Mouse (Mus musculus) bone marrow macrophage, adult 2 months (primary cell): Measurements from ENCODE around the gene Stpg3.

ENCODE experiments used
- CTCF ChIP-seq: IDR thresholded peaks from 2 replicates; pipeline ENCODE4 v1.5.1; 2012; ENCODE audit warnings: low read depth, mild to moderate bottlenecking, low read length, moderate library complexity
- POLR2A ChIP-seq: IDR thresholded peaks from 2 replicates; pipeline ENCODE4 v1.6.1; 2012; ENCODE audit warnings: mild to moderate bottlenecking, low read depth, low read length, borderline replicate concordance

DNA sequence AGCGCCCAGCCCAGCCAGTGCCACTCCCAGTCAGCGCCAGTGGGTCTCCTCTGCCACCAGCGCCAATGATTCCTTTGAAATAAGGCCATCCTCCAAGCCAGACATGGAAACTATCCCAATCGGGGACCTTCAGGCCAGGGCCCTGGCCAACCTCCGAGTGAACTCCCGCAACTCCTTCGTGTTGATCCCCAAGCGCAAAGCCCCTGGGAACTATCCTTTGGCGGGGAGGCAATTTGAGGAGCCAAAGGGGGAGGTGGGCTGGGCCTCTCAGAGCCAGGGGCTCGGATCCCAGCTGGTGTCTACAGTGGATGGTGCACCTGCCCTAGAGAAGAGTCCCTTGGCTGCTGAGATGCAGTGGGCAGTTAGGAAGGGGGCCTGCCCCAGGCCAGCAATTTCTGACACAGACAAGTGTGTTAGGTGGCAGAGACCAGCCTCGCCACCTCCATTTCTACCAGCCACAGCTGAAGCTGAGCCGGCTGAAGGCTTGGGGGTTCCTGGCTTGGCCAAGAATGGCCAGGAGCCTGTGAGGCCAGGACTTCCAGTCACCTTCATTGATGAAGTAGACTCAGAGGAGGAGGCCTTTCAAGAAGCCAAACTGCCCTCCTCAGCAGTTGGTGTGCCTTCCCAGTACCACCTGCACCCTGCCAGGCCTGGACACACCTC lies 49.3 kb upstream of the Stpg3 start:
- TF ChIP-seq CTCF (no peak), POLR2A (no peak)
